Mouse (Mus musculus): Measurements from ENCODE around the gene Tbck.

The Tbck gene

GRCm38 (mm10) chr3:132683447-132684230, at the start of gene Tbck:
Gene Tbck (plus strand): TSS chr3:132684144.
- peak; percentile 95 for DNase-seq

GRCm38 (mm10) chr3:132637080-132637479, 46.9 kb upstream of the Tbck start:
- no peak for DNase-seq

- no peak for DNase-seq
These were observed 39.9 kb upstream of the Tbck start for GRCm38 (mm10) chr3:132644071-132644470.

GRCm38 (mm10) chr3:132646814-132647213, 37.1 kb upstream of the Tbck start:
- no peak for DNase-seq

GRCm38 (mm10) chr3:132649368-132649767, 34.6 kb upstream of the Tbck start:
- no peak for DNase-seq

GRCm38 (mm10) chr3:132650191-132650590, 33.8 kb upstream of the Tbck start:
- DNase-seq: no peak

- DNase-seq: no peak
These were observed 32.2 kb upstream of the Tbck start for GRCm38 (mm10) chr3:132651776-132652175.

- DNase-seq: no peak
These were observed 30.0 kb upstream of the Tbck start for GRCm38 (mm10) chr3:132653959-132654358.

- DNase-seq: no peak
These were observed 28.0 kb upstream of the Tbck start for GRCm38 (mm10) chr3:132655955-132656354.

GRCm38 (mm10) chr3:132677494-132677893, 6.5 kb upstream of the Tbck start:
- no peak for DNase-seq

- no peak for DNase-seq
These were observed 436 bp downstream of the Tbck start, which contains the start of gene Aimp1 for GRCm38 (mm10) chr3:132684231-132684928. Gene Aimp1 (minus strand): TSS chr3:132684370.

- DNase-seq: peak; percentile 17
These were observed 17.4 kb downstream of the Tbck start for GRCm38 (mm10) chr3:132701368-132701767.

GRCm38 (mm10) chr3:132704216-132704615, 20.3 kb downstream of the Tbck start:
- no peak for DNase-seq

GRCm38 (mm10) chr3:132706977-132707376, 23.0 kb downstream of the Tbck start:
- DNase-seq: no peak

- peak; percentile 10 for DNase-seq
These were observed 30.0 kb downstream of the Tbck start for GRCm38 (mm10) chr3:132713913-132714312.

GRCm38 (mm10) chr3:132717316-132717715, 33.4 kb downstream of the Tbck start:
- no peak for DNase-seq

- DNase-seq: no peak
These were observed 40.4 kb downstream of the Tbck start for GRCm38 (mm10) chr3:132724326-132724725.

- DNase-seq: peak; percentile 30
These were observed 60.6 kb downstream of the Tbck start for GRCm38 (mm10) chr3:132744287-132745146.

- peak; percentile 75 for DNase-seq
These were observed 63.1 kb downstream of the Tbck start for GRCm38 (mm10) chr3:132747036-132747435.

- DNase-seq: no peak
These were observed 63.8 kb downstream of the Tbck start for GRCm38 (mm10) chr3:132747766-132748165.

- DNase-seq: no peak
These were observed 64.8 kb downstream of the Tbck start for GRCm38 (mm10) chr3:132748750-132749149.

- no peak for DNase-seq
These were observed 68.8 kb downstream of the Tbck start for GRCm38 (mm10) chr3:132752772-132753171.

GRCm38 (mm10) chr3:132756274-132756673, 72.3 kb downstream of the Tbck start:
- no peak for DNase-seq

All from kidney, postnatal 14 days (tissue).